Mouse (Mus musculus): ENCODE measurements at regions not wholly inside any gene's neighbourhood (a gene's known extent, or its start where the extent isn't known, plus 50 kb on each side); places are given as distances from the start of the nearest gene placed in this dataset.

GRCm38 (mm10) chr4:84019500-84020255, 494.3 kb downstream of the Ccdc171 start:
- TF ChIP-seq GATA1 (IDR thresholded peaks at IDR 0.05; ENCODE audit: low read length) (no peak), TAL1 (IDR thresholded peaks at IDR 0.05; ENCODE audit: low read length) (no peak)
